ENCODE assay signal across 27 mouse cellular contexts in the genomic region with DNA sequence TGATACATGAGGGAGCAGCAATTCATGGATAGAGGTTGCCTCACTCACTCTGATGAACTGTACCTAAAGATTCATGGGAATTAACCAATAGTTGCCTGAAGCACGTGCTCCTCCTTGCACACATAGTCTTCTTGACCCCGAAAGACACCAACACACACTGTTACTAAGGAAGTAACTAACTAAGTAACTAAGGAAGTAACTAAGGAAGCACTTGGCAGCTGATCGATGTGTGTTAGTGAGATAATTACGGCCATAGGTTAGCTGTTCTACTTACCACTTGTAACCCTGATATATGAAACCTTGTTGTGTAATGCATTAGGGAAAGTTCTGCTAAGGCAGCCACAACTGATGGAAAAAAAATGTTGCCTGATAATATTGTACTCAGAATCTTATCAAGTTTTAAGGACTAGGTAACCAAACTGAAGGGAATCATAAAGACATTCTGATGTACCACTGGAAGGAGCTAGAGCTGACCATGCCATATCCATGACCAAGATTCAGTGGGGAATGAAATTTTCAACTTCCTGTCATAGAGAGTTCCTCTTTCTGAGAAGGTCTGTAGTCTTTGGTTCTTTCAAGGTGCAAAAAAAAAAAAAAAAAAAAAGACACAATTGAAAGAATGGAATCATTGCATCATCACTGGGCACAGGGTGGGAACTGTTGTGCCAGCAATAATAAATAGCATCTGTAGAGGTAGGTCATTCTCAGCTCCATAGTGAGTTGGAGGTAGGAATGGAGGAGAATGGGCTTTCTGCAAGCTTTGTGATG. TPM values are rescaled to one million over a fixed set of nuclear protein-coding genes. Genes with fewer than 3 reads are reported as not detected.
DNase-seq lines count a peak whose midpoint lies in the region; ATAC-seq and TF ChIP-seq lines count a peak whose summit lies in the region.
"Had no signal": no experiment of that assay in that cellular context is flagged by ENCODE, and none has a peak within 500 bp of the region (broad histone marks: within the 10 kb centered on the region; RNA-seq: fewer than 3 reads in every experiment).

No protein-coding gene starts in this region.

- no peak overlapping the region for H3K9ac ChIP-seq in liver, adult 2 months (ENCODE audit: low read depth, low read length)
- H3K9ac ChIP-seq in liver, postnatal 0 days (replicated peaks) = no peak overlapping the region
- H3K9ac ChIP-seq: embryonic facial prominence, embryonic 15.5 days; forebrain, embryonic 15.5 days; heart, embryonic 13.5 days; hindbrain, embryonic 12.5 days had no signal

- no peaks in the 10 kb centered on the region for H3K4me1 ChIP-seq in liver, adult 2 months (ENCODE audit: control insufficient read depth, insufficient read depth, low read length)
- no peaks in the 10 kb centered on the region for H3K4me1 ChIP-seq in lung, adult 2 months (ENCODE audit: control insufficient read depth, insufficient read depth, low read length)
- H3K4me1 ChIP-seq in liver, postnatal 0 days (ENCODE audit: insufficient read depth) = no peaks in the 10 kb centered on the region
- H3K4me1 ChIP-seq: embryonic facial prominence, embryonic 15.5 days; forebrain, embryonic 15.5 days; heart, embryonic 13.5 days; hindbrain, embryonic 12.5 days had no signal

- no peak overlapping the region for H3K4me3 ChIP-seq in liver, adult 2 months (ENCODE audit: insufficient read depth, low read depth, low read length)
- no peak overlapping the region for H3K4me3 ChIP-seq in lung, adult 2 months (replicated peaks; ENCODE audit: extremely low read depth, low read depth, low read length)
- no peak overlapping the region for H3K4me3 ChIP-seq in liver, postnatal 0 days (ENCODE audit: low read depth, low read length)
- H3K4me3 ChIP-seq: embryonic facial prominence, embryonic 15.5 days; erythroblast, embryonic 14.5 days; forebrain, embryonic 10.5 days; forebrain, embryonic 15.5 days; heart, embryonic 13.5 days; hindbrain, embryonic 12.5 days had no signal

- no peak for TF ChIP-seq CTCF in liver, adult 2 months (IDR thresholded peaks at IDR 0.05; ENCODE audit: low read depth, low read length)
- TF ChIP-seq CTCF in lung, adult 2 months (IDR thresholded peaks at IDR 0.05; ENCODE audit: insufficient read depth, low read length) = no peak
- TF ChIP-seq CTCF in liver, postnatal 0 days (IDR thresholded peaks at IDR 0.05; ENCODE audit: low read depth) = no peak

- TF ChIP-seq POLR2A in liver, adult 2 months (IDR thresholded peaks at IDR 0.05; ENCODE audit: extremely low read depth, insufficient read depth, low read length) = no peak
- TF ChIP-seq POLR2A in lung, adult 2 months (IDR thresholded peaks at IDR 0.05; ENCODE audit: borderline replicate concordance, extremely low read depth, low read depth, low read length) = no peak

- no peaks in the 10 kb centered on the region for H3K36me3 ChIP-seq in liver, adult 2 months (ENCODE audit: control insufficient read depth, insufficient read depth, low read length)
- H3K36me3 ChIP-seq in liver, postnatal 0 days (replicated peaks; ENCODE audit: insufficient read depth, low read length) = no peaks in the 10 kb centered on the region
- H3K36me3 ChIP-seq: embryonic facial prominence, embryonic 15.5 days; forebrain, embryonic 10.5 days; forebrain, embryonic 15.5 days; heart, embryonic 13.5 days; hindbrain, embryonic 12.5 days had no signal

- intact Hi-C loops in gastrocnemius, postnatal 36 days (cut with DNase I) = no loop called here

- peak; percentile 41 for DNase-seq in liver, adult 2 months (ENCODE audit: extremely low read depth, low read depth, low spot score)
- DNase-seq in liver = no peak
- DNase-seq in lung, postnatal 36 days = peak; percentile 38
- DNase-seq in lung, adult 2 months = no peak
- no peak for DNase-seq in liver, postnatal 0 days
- no peak for DNase-seq in gastrocnemius, postnatal 36 days
- DNase-seq in urinary bladder, postnatal 4 days (ENCODE audit: low spot score in 2 of 2) = no peak
- DNase-seq: adrenal gland, postnatal 14 days; cerebellum, adult 18-20 months; cerebellum, adult 9-11 months; cerebellum, postnatal 36 days; gastrocnemius, postnatal 10 days; heart, postnatal 36 days had no signal

- H3K79me2 ChIP-seq in liver, adult 2 months (ENCODE audit: control insufficient read depth, insufficient read depth, low read length) = no peaks in the 10 kb centered on the region

- H3K9me3 ChIP-seq in liver, postnatal 0 days (ENCODE audit: low read length) = no peaks in the 10 kb centered on the region
- H3K9me3 ChIP-seq: embryonic facial prominence, embryonic 15.5 days; forebrain, embryonic 10.5 days; forebrain, embryonic 15.5 days; heart, embryonic 13.5 days; hindbrain, embryonic 12.5 days had no signal

- H3K27ac ChIP-seq in liver, adult 2 months (replicated peaks; ENCODE audit: insufficient read depth, low read depth, low read length) = no peak overlapping the region
- no peak overlapping the region for H3K27ac ChIP-seq in liver, postnatal 0 days (ENCODE audit: low read depth)
- H3K27ac ChIP-seq: embryonic facial prominence, embryonic 15.5 days; forebrain, embryonic 10.5 days; forebrain, embryonic 15.5 days; heart, embryonic 13.5 days; hindbrain, embryonic 12.5 days had no signal

- ATAC-seq in liver, postnatal 0 days = peak; percentile 74
- ATAC-seq: activated CD4-positive, CD25-positive, alpha-beta regulatory T cell, adult 4 months; forebrain, embryonic 15.5 days; hindbrain, embryonic 16.5 days; Patski had no signal

- no peak for TF ChIP-seq EP300 in liver, postnatal 0 days (IDR thresholded peaks at IDR 0.05; ENCODE audit: low read depth)

- H3K4me2 ChIP-seq in liver, postnatal 0 days (ENCODE audit: low read depth, low read length) = no peak overlapping the region
- H3K4me2 ChIP-seq: embryonic facial prominence, embryonic 15.5 days; forebrain, embryonic 15.5 days; heart, embryonic 13.5 days; hindbrain, embryonic 12.5 days had no signal

- H3K27me3 ChIP-seq in liver, adult 2 months (ENCODE audit: control insufficient read depth, insufficient read depth, low read length) = no peaks in the 10 kb centered on the region
- no peaks in the 10 kb centered on the region for H3K27me3 ChIP-seq in liver, postnatal 0 days (ENCODE audit: insufficient read depth, low read length)
- H3K27me3 ChIP-seq: embryonic facial prominence, embryonic 15.5 days; forebrain, embryonic 15.5 days; heart, embryonic 13.5 days; hindbrain, embryonic 12.5 days had no signal

- WGBS in liver, adult 2 months = 59% methylated on average over 4 of the region's 4 CpGs
- 44% methylated on average over 4 of the region's 4 CpGs for WGBS in lung, adult 2 months
- 24% methylated on average over 4 of the region's 4 CpGs for WGBS in liver, postnatal 0 days (ENCODE audit: insufficient replicate concordance)

RNA-seq across cellular contexts. Expression of a gene that starts 40.9 kb away (rescaled TPM):
- not detected in 2 replicates for total RNA-seq in liver, adult 2 months (2014; rRNA removed)
- polyA plus RNA-seq in liver, adult 2 months (2012; rRNA removed) = not detected in 2 replicates
- not detected in 2 replicates for polyA plus RNA-seq in lung, adult 2 months (2012; rRNA removed)
- polyA plus RNA-seq in liver, postnatal 0 days (2015; fragmentation: Nextera tagmentation; extraction: Ambion mirVana) = not detected in 2 replicates
- not detected for total RNA-seq in gastrocnemius, postnatal 36 days (2021)
- total RNA-seq: adrenal gland, postnatal 14 days; gastrocnemius, postnatal 10 days; heart, postnatal 36 days had no signal
- polyA plus RNA-seq: C2C12; embryonic facial prominence, embryonic 11.5 days; embryonic facial prominence, embryonic 15.5 days; erythroblast, embryonic 14.5 days; forebrain, embryonic 10.5 days; heart, embryonic 13.5 days; heart, postnatal 0 days; Patski had no signal

RNA-seq across cellular contexts. Expression of a gene that starts 44.2 kb away (rescaled TPM):
- total RNA-seq in liver, adult 2 months (2014; rRNA removed) = not detected in 2 replicates
- polyA plus RNA-seq in liver, adult 2 months (2012; rRNA removed) = not detected in 2 replicates
- polyA plus RNA-seq in lung, adult 2 months (2012; rRNA removed) = not detected in 2 replicates
- polyA plus RNA-seq in liver, postnatal 0 days (2015; fragmentation: Nextera tagmentation; extraction: Ambion mirVana) = not detected in 2 replicates
- not detected for total RNA-seq in gastrocnemius, postnatal 36 days (2021)
- total RNA-seq: adrenal gland, adult 18-20 months; adrenal gland, postnatal 14 days; gastrocnemius, postnatal 10 days; heart, postnatal 36 days had no signal
- polyA plus RNA-seq: activated CD4-positive, CD25-positive, alpha-beta regulatory T cell, adult 4 months; C2C12; embryonic facial prominence, embryonic 11.5 days; embryonic facial prominence, embryonic 15.5 days; erythroblast, embryonic 14.5 days; forebrain, embryonic 10.5 days; forebrain, embryonic 15.5 days; gonadal fat pad, adult 2 months; heart, embryonic 13.5 days; heart, postnatal 0 days; hindbrain, embryonic 12.5 days; hindbrain, embryonic 16.5 days; Patski had no signal

Comparison
In these comparisons a context has a peak if more than half of its experiments do, and no peak if none do; other contexts are left out.
1. DNase-seq: peak in liver, adult 2 months (single experiment) and lung, postnatal 36 days (single experiment); none in liver (single experiment), lung, adult 2 months (single experiment), liver, postnatal 0 days (single experiment), gastrocnemius, postnatal 36 days (0 of 2) and urinary bladder, postnatal 4 days (0 of 2).